Mouse (Mus musculus) ES-E14 (cell line): Measurements from ENCODE around the gene Slc12a5.

Experiments used
- CHD2 ChIP-seq: IDR thresholded peaks from 2 replicates; pipeline ENCODE4 v1.6.1; 2014; ENCODE audit warnings: mild to moderate bottlenecking, low read depth, low read length, inconsistent platforms
- ZNF384 ChIP-seq: IDR thresholded peaks from 2 replicates; pipeline ENCODE4 v1.6.1; 2012; ENCODE audit warnings: low read depth, low read length, inconsistent platforms

DNA sequence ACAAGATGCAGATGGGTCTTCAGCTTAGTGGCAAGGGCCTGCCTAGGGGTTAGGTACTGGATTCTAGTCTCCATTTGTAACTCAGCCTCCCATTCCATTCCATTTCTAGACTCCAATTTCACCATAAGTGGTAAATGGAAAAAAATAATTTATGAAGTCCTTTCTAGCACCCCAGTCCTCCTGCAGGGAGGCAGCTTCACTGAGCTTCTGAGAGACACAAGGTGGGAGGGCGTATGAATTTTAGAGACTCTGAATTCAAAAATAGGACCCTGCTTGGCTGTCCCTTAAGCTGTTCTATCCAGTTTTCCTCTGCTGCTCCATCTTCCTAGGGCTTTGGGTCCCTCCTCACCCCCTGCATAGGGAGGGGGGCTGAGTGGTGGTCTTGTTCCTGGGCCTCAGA, 4.4 kb downstream of the Slc12a5 start:
- TF ChIP-seq CHD2 (no peak), ZNF384 (no peak)
